Mouse (Mus musculus) gastrocnemius, postnatal 36 days (tissue): ENCODE data around the gene Serpina1c. TPM values are rescaled to one million over a fixed set of nuclear protein-coding genes. Genes with fewer than 3 reads are reported as not detected.
"Not testable (repeated sequence)": the region's sequence is repeated elsewhere in the genome, so short reads cannot be mapped to it uniquely, and the experiment has no call there.

ENCODE experiments used
- DNase-seq, 2 experiments: peaks; one replicate each; pipeline ENCODE4 v3.0.0; 2022
- intact Hi-C: fragments of 180-260 bp; cut with DNase I; formaldehyde crosslinking; loops from one replicate; pipeline ENCODE4 v1.15.1; 2025
- long read RNA-seq, 2 experiments: library from polyadenylated mRNA; stranded (forward); transcript quantifications; one replicate each; pipeline ENCODE4 v2.0.0; 2021
- total RNA-seq, 2 experiments: library from RNA; stranded (reverse); gene quantifications; 2 replicates each; pipeline ENCODE4 v1.2.3; 2021

The Serpina1c gene
- total RNA-seq, result under 1 TPM in 1 of 2 experiments, not detected in 1; 0.43 TPM
- long read RNA-seq, experiment 1, result 0 reads
- long read RNA-seq, experiment 2, result 0 reads

- intact Hi-C loops, DNase-seq: not testable (repeated sequence)
These were observed at the start of gene Serpina1c for GRCm38 (mm10) chr12:103904837-103905340. Gene Serpina1c, minus strand, starts transcription at chr12:103904887.

GRCm38 (mm10) chr12:103952972-103953371, 48.3 kb upstream of the Serpina1c start:
- intact Hi-C loops, DNase-seq: not testable (repeated sequence)

GRCm38 (mm10) chr12:103946243-103946642, 41.6 kb upstream of the Serpina1c start:
- intact Hi-C loops, result no loop called here
- DNase-seq, result no peak

- DNase-seq, intact Hi-C loops: not testable (repeated sequence)
These were observed 4.5 kb upstream of the Serpina1c start for GRCm38 (mm10) chr12:103909181-103909580.

GRCm38 (mm10) chr12:103907746-103908145, 3.1 kb upstream of the Serpina1c start:
- DNase-seq, intact Hi-C loops: not testable (repeated sequence)

GRCm38 (mm10) chr12:103901929-103902328, 2.8 kb downstream of the Serpina1c start:
- DNase-seq, intact Hi-C loops: not testable (repeated sequence)

GRCm38 (mm10) chr12:103866873-103867272, 37.8 kb downstream of the Serpina1c start:
- DNase-seq, intact Hi-C loops: not testable (repeated sequence)

GRCm38 (mm10) chr12:103863101-103863974, 41.3 kb downstream of the Serpina1c start, which contains the start of gene Serpina1a:
Gene Serpina1a, minus strand, starts transcription at chr12:103863562.
- DNase-seq, intact Hi-C loops: not testable (repeated sequence)

GRCm38 (mm10) chr12:103860976-103861375, 43.7 kb downstream of the Serpina1c start:
- no peak for DNase-seq
- intact Hi-C loops, result no loop called here

- DNase-seq, intact Hi-C loops: not testable (repeated sequence)
These were observed 44.1 kb downstream of the Serpina1c start for GRCm38 (mm10) chr12:103860571-103860970.

GRCm38 (mm10) chr12:103859584-103859983, 45.1 kb downstream of the Serpina1c start:
- intact Hi-C loops, result not testable (repeated sequence)

GRCm38 (mm10) chr12:103853032-103853431, 51.7 kb downstream of the Serpina1c start:
- intact Hi-C loops, DNase-seq: not testable (repeated sequence)

More at GRCm38 (mm10) chr12:103859584-103859983, 45.1 kb downstream of the Serpina1c start:
- not testable (repeated sequence) for DNase-seq

Other genes with a start within 250 kb of the Serpina1c start
- gene Serpina6, start 247.7 kb downstream of the Serpina1c start, total RNA-seq, result not detected
- not detected for gene Serpina16, start 228.7 kb downstream of the Serpina1c start, total RNA-seq
- not detected for gene Serpina1f, start 209.4 kb downstream of the Serpina1c start, total RNA-seq
- under 1 TPM in 1 of 2 experiments, not detected in 1; 0.69 TPM for gene Serpina1d, start 131.3 kb downstream of the Serpina1c start, total RNA-seq
- gene Serpina1b, start 74.5 kb downstream of the Serpina1c start, total RNA-seq, result under 1 TPM in 1 of 2 experiments, not detected in 1; 0.74 TPM
- gene Serpina1a, start 41.3 kb downstream of the Serpina1c start, total RNA-seq, result not detected
- gene Serpina1e, start 54.1 kb upstream of the Serpina1c start, total RNA-seq, result not detected
- not detected for gene Serpina11, start 85.1 kb upstream of the Serpina1c start, total RNA-seq
- gene Serpina9, start 108.9 kb upstream of the Serpina1c start, total RNA-seq, result not detected
- not detected for gene Serpina12, start 139.6 kb upstream of the Serpina1c start, total RNA-seq
- not detected for gene Serpina5, start 196.2 kb upstream of the Serpina1c start, total RNA-seq
- gene Serpina3a, start 207.8 kb upstream of the Serpina1c start, total RNA-seq, result not detected
- gene Serpina3b, start 223.1 kb upstream of the Serpina1c start, total RNA-seq, result not detected
- gene Serpina3c, start 249.0 kb upstream of the Serpina1c start, total RNA-seq, result 1 to 10 TPM; 1.2 to 1.4 TPM